ENCODE assay signal across 8 mouse cellular contexts in the genomic region with DNA sequence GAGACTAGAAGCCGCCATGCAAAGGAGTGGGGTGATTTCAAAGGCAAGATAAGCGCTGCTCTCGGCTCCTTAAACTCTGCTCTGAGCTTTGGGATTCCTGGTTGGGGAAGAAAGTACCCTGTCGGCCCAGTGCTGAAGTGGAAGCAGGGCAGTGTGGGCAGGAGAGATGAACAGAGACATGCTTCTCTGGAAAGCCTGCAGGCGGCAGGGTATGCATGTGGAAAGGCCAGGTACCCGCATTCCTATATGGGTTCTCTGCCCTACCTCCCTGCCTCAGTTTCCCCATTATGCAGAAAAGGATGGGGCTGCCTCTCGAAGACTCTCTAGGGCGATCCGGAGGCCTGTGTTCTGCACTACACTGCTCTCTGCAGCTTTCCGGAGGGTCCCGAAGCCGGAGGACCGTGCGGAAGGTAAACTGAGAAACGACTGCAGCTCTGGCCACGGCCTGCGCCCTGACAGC. TPM values are rescaled to one million over a fixed set of nuclear protein-coding genes. Genes with fewer than 3 reads are reported as not detected.
A peak's percentile ranks its signal among the peaks of the same experiment; 100 is the strongest.
DNase-seq lines count a peak whose midpoint lies in the region; ATAC-seq and TF ChIP-seq lines count a peak whose summit lies in the region.

No protein-coding gene starts in this region.

- intact Hi-C loops in left cerebral cortex, adult 2 months (cut with DNase I) = no loop called here

- under 1% methylated on average over 17 of the region's 17 CpGs for WGBS in intestine, embryonic 16.5 days

- peaks cover 37% of the 10 kb centered on the region for H3K4me1 ChIP-seq in erythroblast, embryonic 14.5 days (ENCODE audit: control insufficient read depth)
- H3K4me1 ChIP-seq in intestine, embryonic 16.5 days (ENCODE audit: control insufficient read depth, insufficient read depth, low read length) = peaks cover 14% of the 10 kb centered on the region

- H3K27me3 ChIP-seq in erythroblast, embryonic 14.5 days (ENCODE audit: control insufficient read depth) = no peaks in the 10 kb centered on the region
- no peaks in the 10 kb centered on the region for H3K27me3 ChIP-seq in intestine, embryonic 16.5 days (replicated peaks; ENCODE audit: control insufficient read depth, insufficient read depth, low read length)

- ATAC-seq in intestine, embryonic 16.5 days = peak; percentile 58
- peak; percentile 31 for ATAC-seq in megakaryocyte, adult 5-6 weeks (ENCODE audit: poor library complexity, severe bottlenecking)

- H3K36me3 ChIP-seq in erythroblast, embryonic 14.5 days (ENCODE audit: control insufficient read depth) = peaks cover 5% of the 10 kb centered on the region
- H3K36me3 ChIP-seq in intestine, embryonic 16.5 days (ENCODE audit: control insufficient read depth, insufficient read depth, low read length) = no peaks in the 10 kb centered on the region

- peak overlapping the region; percentile 84 for H3K4me2 ChIP-seq in intestine, embryonic 16.5 days (ENCODE audit: low read depth, low read length)

- no peak for DNase-seq in left cerebral cortex, adult 2 months (ENCODE audit: extremely low spot score in 1 of 2, low spot score in 2 of 2)
- no peak for DNase-seq in left cerebral cortex, adult 8-10 months (ENCODE audit: low spot score in 2 of 2)
- DNase-seq in R1 (ENCODE audit: low read depth, low spot score) = peak; percentile 69
- DNase-seq in natural killer cell, adult 2 months (ENCODE audit: low spot score in 2 of 2) = no peak
- no peak for DNase-seq in cerebellum, adult 8-10 months

- peak; percentile 38 for TF ChIP-seq CTCF in left cerebral cortex, adult 2 months (IDR thresholded peaks at IDR 0.05)

- no peaks in the 10 kb centered on the region for H3K9me3 ChIP-seq in erythroblast, embryonic 14.5 days (ENCODE audit: control insufficient read depth, low read length)
- H3K9me3 ChIP-seq in intestine, embryonic 16.5 days (ENCODE audit: control insufficient read depth, low read length) = no peaks in the 10 kb centered on the region

- peak overlapping the region; percentile 78 for H3K27ac ChIP-seq in left cerebral cortex, adult 2 months
- peak overlapping the region; percentile 67 for H3K27ac ChIP-seq in intestine, embryonic 16.5 days (ENCODE audit: low read length)

- H3K4me3 ChIP-seq in left cerebral cortex, adult 2 months = peak overlapping the region; percentile 97
- H3K4me3 ChIP-seq in erythroblast, embryonic 14.5 days (replicated peaks) = peak overlapping the region; percentile 77
- H3K4me3 ChIP-seq in intestine, embryonic 16.5 days (ENCODE audit: low read length) = peak overlapping the region; percentile 79

- peak overlapping the region; percentile 80 for H3K9ac ChIP-seq in intestine, embryonic 16.5 days (ENCODE audit: low read depth, low read length)

RNA-seq across cellular contexts. Expression of a gene that starts 0.5 kb away (rescaled TPM):
- 10 to 100 TPM; 87.0 to 97.9 TPM for total RNA-seq in left cerebral cortex, adult 2 months (2021)
- total RNA-seq in left cerebral cortex, adult 8-10 months (2022) = 100 to 1,000 TPM in 3 of 4 experiments, 10 to 100 TPM in 1; 98.2 to 107 (median 104) TPM
- 3.6 and 15.0 TPM in 2 replicates for polyA plus RNA-seq in erythroblast, embryonic 14.5 days (2012)
- 408 and 413 TPM in 2 replicates for polyA plus RNA-seq in intestine, embryonic 16.5 days (2015; fragmentation: Nextera tagmentation; extraction: Ambion mirVana)
- total RNA-seq in megakaryocyte, adult 5-6 weeks (2015) = 211 and 215 TPM in 2 replicates
- 71.8 and 92.8 TPM in 2 replicates for total RNA-seq in megakaryocyte, adult 5-6 weeks (2017)

RNA-seq across cellular contexts. Expression of a gene that starts 8.9 kb away (rescaled TPM):
- total RNA-seq in left cerebral cortex, adult 2 months (2021) = 10 to 100 TPM; 34.8 to 35.0 TPM
- total RNA-seq in left cerebral cortex, adult 8-10 months (2022) = 10 to 100 TPM; 31.9 to 33.7 (median 32.1) TPM
- polyA plus RNA-seq in erythroblast, embryonic 14.5 days (2012) = 3.5 and 4.2 TPM in 2 replicates
- 137 and 153 TPM in 2 replicates for polyA plus RNA-seq in intestine, embryonic 16.5 days (2015; fragmentation: Nextera tagmentation; extraction: Ambion mirVana)
- total RNA-seq in megakaryocyte, adult 5-6 weeks (2015) = 29.4 and 30.7 TPM in 2 replicates
- 47.8 and 50.6 TPM in 2 replicates for total RNA-seq in megakaryocyte, adult 5-6 weeks (2017)

RNA-seq across cellular contexts. Expression of a gene that starts 37.6 kb away (rescaled TPM):
- 100 to 1,000 TPM; 177 to 202 TPM for total RNA-seq in left cerebral cortex, adult 2 months (2021)
- total RNA-seq in left cerebral cortex, adult 8-10 months (2022) = 100 to 1,000 TPM; 217 to 328 (median 260) TPM
- 0.17 and 0.32 TPM in 2 replicates for polyA plus RNA-seq in erythroblast, embryonic 14.5 days (2012)
- 1,500 and 1,563 TPM in 2 replicates for polyA plus RNA-seq in intestine, embryonic 16.5 days (2015; fragmentation: Nextera tagmentation; extraction: Ambion mirVana)
- 0.71 and 1.2 TPM in 2 replicates for total RNA-seq in megakaryocyte, adult 5-6 weeks (2015)
- total RNA-seq in megakaryocyte, adult 5-6 weeks (2017) = 0.57 and 1.5 TPM in 2 replicates

Comparison
In these comparisons a context has a peak if more than half of its experiments do, and no peak if none do; other contexts are left out.
1. RNA of a gene that starts 37.6 kb away (total RNA-seq): 217 to 328 TPM in left cerebral cortex, adult 8-10 months and 177 to 202 TPM in left cerebral cortex, adult 2 months; 0.57 to 1.5 TPM in megakaryocyte, adult 5-6 weeks; every median in the first group is over 10 times any median in the second.
2. Peak in every context shown above with its lines, with median percentiles within 50 percentile points of each other: H3K4me3 ChIP-seq.